Mouse (Mus musculus) olfactory bulb, adult 2 months (tissue): ENCODE data around the gene Nkapd1.

Experiments
- CTCF ChIP-seq: fragments of 200-500 bp; IDR thresholded peaks from 2 replicates; pipeline ENCODE4 v1.5.1; 2012; ENCODE audit warnings: low read depth, mild to moderate bottlenecking, low read length, moderate library complexity; ENCODE audit not compliant: insufficient read depth
- POLR2A ChIP-seq: fragments of 200-500 bp; IDR thresholded peaks from 2 replicates; pipeline ENCODE4 v1.6.1; 2012; ENCODE audit warnings: mild to moderate bottlenecking, low read depth, low read length, moderate library complexity; ENCODE audit not compliant: insufficient read depth

DNA sequence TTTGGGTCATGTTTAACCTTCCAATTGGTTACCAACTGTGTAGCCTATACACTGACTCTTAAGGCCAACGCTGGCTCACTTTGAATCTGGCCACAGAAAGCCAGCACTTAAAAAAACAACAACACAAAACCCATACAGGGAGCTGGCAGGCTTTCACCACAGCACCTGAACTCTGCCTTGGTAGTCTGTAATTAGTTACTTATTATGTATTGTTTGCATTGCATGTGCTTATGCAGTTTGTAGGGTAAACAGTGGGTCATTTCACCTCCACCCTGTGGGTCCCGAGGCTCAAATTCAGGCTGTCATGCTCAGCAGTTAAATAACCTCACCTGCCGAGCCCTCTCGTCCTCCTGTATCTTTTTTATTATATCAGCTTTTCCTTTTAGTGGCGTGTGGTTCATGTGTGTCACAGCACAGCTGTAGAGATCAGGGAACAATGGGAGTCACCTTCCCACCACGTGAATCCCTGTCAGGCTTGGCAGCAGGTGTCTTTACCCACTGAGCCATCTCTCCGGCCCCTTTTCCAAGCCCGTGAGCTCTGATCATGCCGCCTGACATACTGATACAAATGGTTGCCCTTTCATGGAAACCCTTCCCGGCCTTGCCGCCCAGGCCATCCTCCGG lies 22.4 kb downstream of the Nkapd1 start:
- no peak for TF ChIP-seq POLR2A
- TF ChIP-seq CTCF: no peak
